17 mouse cellular contexts compared by ENCODE assay signal in the genomic region with DNA sequence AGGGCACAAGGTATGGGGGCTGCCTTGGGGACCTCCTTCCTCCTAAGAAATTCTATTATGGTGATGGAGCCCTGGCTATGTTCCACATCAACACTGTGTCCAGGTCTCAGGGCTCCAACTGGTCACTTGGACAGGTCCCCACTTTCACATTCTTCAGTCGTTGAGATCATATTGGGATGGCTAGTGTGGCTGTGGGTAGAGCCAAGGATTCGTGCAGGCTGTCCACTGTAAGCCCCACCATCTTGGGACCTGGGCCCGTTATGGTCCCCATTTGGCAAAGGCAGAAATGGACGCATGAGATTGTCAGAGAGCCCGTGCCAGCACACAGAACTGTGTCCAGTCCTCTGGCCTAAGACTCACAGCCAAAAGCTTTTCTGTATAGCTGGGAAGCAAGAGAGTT. TPM values are rescaled to one million over a fixed set of nuclear protein-coding genes. Genes with fewer than 3 reads are reported as not detected.
A peak's percentile ranks its signal among the peaks of the same experiment; 100 is the strongest.
DNase-seq lines count a peak whose midpoint lies in the region; ATAC-seq and TF ChIP-seq lines count a peak whose summit lies in the region.
"Had no signal": no experiment of that assay in that cellular context is flagged by ENCODE, and none has a peak within 500 bp of the region (broad histone marks: within the 10 kb centered on the region; RNA-seq: fewer than 3 reads in every experiment).

No protein-coding gene starts in this region.

- ATAC-seq in heart, embryonic 12.5 days (ENCODE audit: insufficient number of reproducible peaks, low FRiP score) = no peak
- no peak for ATAC-seq in midbrain, postnatal 0 days (ENCODE audit: low FRiP score)
- ATAC-seq: lung, postnatal 0 days had no signal

- peaks cover 19% of the 10 kb centered on the region for H3K4me1 ChIP-seq in heart, embryonic 12.5 days (replicated peaks)
- peaks cover 7% of the 10 kb centered on the region; the same call in 1 of the 2 replicates for H3K4me1 ChIP-seq in midbrain, postnatal 0 days (ENCODE audit: insufficient read depth, low read length)

- H3K4me2 ChIP-seq in heart, embryonic 12.5 days = no peak overlapping the region
- H3K4me2 ChIP-seq in midbrain, postnatal 0 days (ENCODE audit: low read depth, low read length, poor library complexity, severe bottlenecking) = no peak overlapping the region
- H3K4me2 ChIP-seq: kidney, embryonic 15.5 days; limb, embryonic 12.5 days had no signal

- WGBS in heart, embryonic 12.5 days = 80% methylated on average over 5 of the region's 5 CpGs
- 71% methylated on average over 5 of the region's 5 CpGs for WGBS in midbrain, postnatal 0 days

- H3K4me3 ChIP-seq in heart, embryonic 12.5 days = no peak overlapping the region
- H3K4me3 ChIP-seq in midbrain, postnatal 0 days (ENCODE audit: low read depth, low read length) = no peak overlapping the region
- H3K4me3 ChIP-seq: kidney, embryonic 15.5 days; limb, embryonic 12.5 days; neural tube, embryonic 12.5 days had no signal

- no peak for TF ChIP-seq CTCF in midbrain, postnatal 0 days (IDR thresholded peaks at IDR 0.05)

- H3K9me3 ChIP-seq in heart, embryonic 12.5 days (replicated peaks) = peaks cover 7% of the 10 kb centered on the region
- H3K9me3 ChIP-seq in midbrain, postnatal 0 days (ENCODE audit: low read length) = no peaks in the 10 kb centered on the region
- H3K9me3 ChIP-seq: kidney, embryonic 15.5 days; limb, embryonic 12.5 days; neural tube, embryonic 12.5 days had no signal

- DNase-seq in cerebellum, postnatal 14 days = peak; percentile 68 to 81
- no peak for DNase-seq in cerebellum, adult 9-10 months
- peak; percentile 36 to 38 for DNase-seq in heart, adult 18-20 months
- DNase-seq in left cerebral cortex, postnatal 4 days = peak; percentile 66
- no peak for DNase-seq in left cerebral cortex, postnatal 25 days (ENCODE audit: low spot score in 2 of 2)
- DNase-seq in midbrain, postnatal 0 days (ENCODE audit: low spot score) = no peak
- no peak for DNase-seq in kidney, adult 18-20 months
- DNase-seq: adrenal gland, postnatal 36 days; embryo, embryonic 11 days; retina, postnatal 1 day; thymus, adult 18-20 months had no signal

- no peak overlapping the region for H3K9ac ChIP-seq in heart, embryonic 12.5 days
- no peak overlapping the region for H3K9ac ChIP-seq in midbrain, postnatal 0 days (replicated peaks; ENCODE audit: low read length, poor library complexity, severe bottlenecking)
- H3K9ac ChIP-seq: kidney, embryonic 15.5 days; limb, embryonic 12.5 days; liver, embryonic 14.5 days; neural tube, embryonic 12.5 days had no signal

- H3K36me3 ChIP-seq in heart, embryonic 12.5 days = no peaks in the 10 kb centered on the region
- no peaks in the 10 kb centered on the region for H3K36me3 ChIP-seq in midbrain, postnatal 0 days (ENCODE audit: insufficient read depth, low read length)
- H3K36me3 ChIP-seq: kidney, embryonic 15.5 days; limb, embryonic 12.5 days; neural tube, embryonic 12.5 days had no signal

- no peak overlapping the region for H3K27ac ChIP-seq in heart, embryonic 12.5 days (ENCODE audit: poor library complexity, severe bottlenecking)
- H3K27ac ChIP-seq in midbrain, postnatal 0 days (ENCODE audit: low read depth, low read length) = peak overlapping the region; percentile 26; the same call in 1 of the 2 replicates
- H3K27ac ChIP-seq: kidney, embryonic 15.5 days; limb, embryonic 12.5 days; liver, embryonic 14.5 days had no signal

- intact Hi-C loops in left cerebral cortex, postnatal 4 days (cut with DNase I) = no loop called here
- intact Hi-C loops in left cerebral cortex, postnatal 25 days (cut with DNase I) = no loop called here

- H3K27me3 ChIP-seq in heart, embryonic 12.5 days (replicated peaks) = no peaks in the 10 kb centered on the region
- H3K27me3 ChIP-seq in midbrain, postnatal 0 days (ENCODE audit: insufficient read depth, low read length) = no peaks in the 10 kb centered on the region
- H3K27me3 ChIP-seq: kidney, embryonic 15.5 days; limb, embryonic 12.5 days; neural tube, embryonic 12.5 days had no signal

RNA-seq across cellular contexts. Expression of a gene that starts 23.1 kb away (rescaled TPM):
- 10 to 100 TPM; 65.9 to 68.9 TPM for total RNA-seq in heart, adult 18-20 months (2021)
- polyA plus RNA-seq in heart, embryonic 12.5 days (2016; fragmentation: Nextera tagmentation; extraction: Ambion mirVana) = 17.0 and 18.6 TPM in 2 replicates
- total RNA-seq in left cerebral cortex, postnatal 4 days (2021) = 100 to 1,000 TPM; 110 to 115 TPM
- 100 to 1,000 TPM; 183 to 200 TPM for total RNA-seq in left cerebral cortex, postnatal 25 days (2021)
- total RNA-seq in midbrain, postnatal 0 days (2014; rRNA removed) = 22.8 and 37.8 TPM in 2 replicates
- polyA plus RNA-seq in midbrain, postnatal 0 days (2015; fragmentation: Nextera tagmentation; extraction: Ambion mirVana) = 15.5 and 17.8 TPM in 2 replicates

Comparison
In these comparisons a context has a peak if more than half of its experiments do, and no peak if none do; other contexts are left out.
1. DNase-seq: peak in cerebellum, postnatal 14 days (2 of 2), heart, adult 18-20 months (2 of 2) and left cerebral cortex, postnatal 4 days (single experiment); none in cerebellum, adult 9-10 months (single experiment), left cerebral cortex, postnatal 25 days (0 of 2), midbrain, postnatal 0 days (single experiment) and kidney, adult 18-20 months (single experiment).